Mouse (Mus musculus) heart, embryonic 10.5 days (tissue): Measurements from ENCODE around the gene Obox5. TPM values are rescaled to one million over a fixed set of nuclear protein-coding genes. Genes with fewer than 3 reads are reported as not detected.
"Not testable (repeated sequence)": the region's sequence is repeated elsewhere in the genome, so short reads cannot be mapped to it uniquely, and the experiment has no call there.

Source experiments
- DNase-seq: peaks from one replicate; pipeline ENCODE4 v3.0.0-alpha.2; 2017; ENCODE audit warnings: low spot score
- H3K27ac ChIP-seq: fragments of 300-500 bp; sonication (generic); 2 replicates; pipeline ENCODE4 v1.5.1; 2016; ENCODE audit warnings: mild to moderate bottlenecking
- H3K27me3 ChIP-seq: fragments of 300-500 bp; sonication (generic); 2 replicates; pipeline ENCODE4 v1.6.1; 2016; ENCODE audit warnings: mild to moderate bottlenecking; ENCODE audit not compliant: poor library complexity, insufficient read depth, severe bottlenecking
- H3K36me3 ChIP-seq: fragments of 300-500 bp; sonication (generic); 2 replicates; pipeline ENCODE4 v1.6.1; 2016; ENCODE audit warnings: mild to moderate bottlenecking, moderate library complexity
- H3K4me1 ChIP-seq: fragments of 300-500 bp; sonication (generic); 2 replicates; pipeline ENCODE4 v1.6.1; 2016; ENCODE audit warnings: mild to moderate bottlenecking
- H3K4me3 ChIP-seq: fragments of 300-500 bp; sonication (generic); 2 replicates; pipeline ENCODE4 v1.5.1; 2016; ENCODE audit warnings: mild to moderate bottlenecking, moderate library complexity
- H3K9me3 ChIP-seq: fragments of 300-500 bp; sonication (generic); 2 replicates; pipeline ENCODE4 v1.6.1; 2016; ENCODE audit warnings: mild to moderate bottlenecking, moderate library complexity
- WGBS: fragments of 180-500 bp; shearing (Covaris S2); methylation state at CpG from one replicate; pipeline ENCODE4 v1.1.7; 2016; 5-methylcytosine and 5-hydroxymethylcytosine counted together
- polyA plus RNA-seq: library from polyadenylated mRNA; unstranded; fragments of >200 nt; fragmentation: Nextera tagmentation; extraction: Ambion mirVana; gene quantifications from 2 replicates; pipeline ENCODE4 v1.2.1, GENCODE M21; 2016

Gene Obox5
- not detected in 2 replicates for polyA plus RNA-seq

GRCm38 (mm10) chr7:15749831-15750230 lies at the start of gene Obox5:
Obox5 (plus strand) TSS chr7:15750131.
- not testable (repeated sequence) for H3K27me3 ChIP-seq, DNase-seq, H3K4me1 ChIP-seq, H3K27ac ChIP-seq, H3K4me3 ChIP-seq, H3K9me3 ChIP-seq, H3K36me3 ChIP-seq
- 61% methylated on average over 2 of the region's 2 CpGs for WGBS

GRCm38 (mm10) chr7:15749296-15749695 lies 635 bp upstream of the Obox5 start:
- not testable (repeated sequence) for H3K36me3 ChIP-seq, H3K4me1 ChIP-seq, DNase-seq, H3K9me3 ChIP-seq, H3K27ac ChIP-seq, H3K27me3 ChIP-seq, H3K4me3 ChIP-seq
- 57% methylated on average over 5 of the region's 5 CpGs for WGBS

Other genes starting within 250 kb of the Obox5 start
- not detected in 2 replicates for gene Obox3, start 110.2 kb upstream of the Obox5 start, polyA plus RNA-seq
- not detected in 2 replicates for gene Obox6, start 89.5 kb downstream of the Obox5 start, polyA plus RNA-seq
- not detected in 2 replicates for gene Crx, start 129.8 kb downstream of the Obox5 start, polyA plus RNA-seq
- not detected in 2 replicates for gene Crxos, start 132.5 kb downstream of the Obox5 start, polyA plus RNA-seq
- gene Selenow, start 172.3 kb downstream of the Obox5 start, polyA plus RNA-seq, result 750 and 752 TPM in 2 replicates
- 136 and 152 TPM in 2 replicates for gene Nop53, start 195.9 kb downstream of the Obox5 start, polyA plus RNA-seq
- gene Ehd2, start 217.4 kb downstream of the Obox5 start, polyA plus RNA-seq, result 22.1 and 26.2 TPM in 2 replicates